Mouse (Mus musculus): ENCODE data around the gene Gdpd5.

DNA sequence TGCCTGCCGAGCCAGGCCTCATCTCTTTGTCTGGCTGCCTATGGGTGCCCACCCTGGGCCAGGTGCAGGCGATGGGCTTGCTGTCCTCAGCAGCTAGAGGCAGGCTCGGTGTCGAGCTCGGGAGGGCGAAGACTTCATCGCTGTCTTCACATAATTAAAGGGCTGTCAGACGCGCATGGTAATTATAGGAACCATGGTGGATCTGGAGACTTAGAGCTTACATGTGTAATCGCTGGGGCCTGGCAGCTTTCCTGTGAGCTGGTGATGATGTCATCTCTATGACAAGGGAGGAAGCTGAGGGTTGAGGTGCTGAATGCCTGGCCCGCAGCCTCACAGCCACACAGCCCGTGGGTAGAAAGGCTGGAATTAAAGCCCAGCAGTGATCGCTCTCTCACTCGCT is 51.0 kb downstream of the Gdpd5 start:
- TF ChIP-seq POLR2AphosphoS5 (IDR thresholded peaks at IDR 0.05; ENCODE audit: insufficient replicate concordance, low read depth, low read length): no peak
- TF ChIP-seq CTCF (IDR thresholded peaks at IDR 0.05; ENCODE audit: low read depth, low read length): no peak
- TF ChIP-seq GATA1 (IDR thresholded peaks at IDR 0.05; ENCODE audit: borderline replicate concordance, low read length): no peak
